Mouse (Mus musculus) liver, embryonic 14.5 days (tissue): ENCODE results near the gene a.

Source experiments
- CTCF ChIP-seq: IDR thresholded peaks from 2 replicates; pipeline ENCODE4 v1.5.1; 2016; ENCODE audit warnings: antibody characterized with exemption, low read depth, control low read depth
- EP300 ChIP-seq: IDR thresholded peaks from 2 replicates; pipeline ENCODE4 v1.6.1; 2016; ENCODE audit warnings: antibody characterized with exemption, low read depth

DNA sequence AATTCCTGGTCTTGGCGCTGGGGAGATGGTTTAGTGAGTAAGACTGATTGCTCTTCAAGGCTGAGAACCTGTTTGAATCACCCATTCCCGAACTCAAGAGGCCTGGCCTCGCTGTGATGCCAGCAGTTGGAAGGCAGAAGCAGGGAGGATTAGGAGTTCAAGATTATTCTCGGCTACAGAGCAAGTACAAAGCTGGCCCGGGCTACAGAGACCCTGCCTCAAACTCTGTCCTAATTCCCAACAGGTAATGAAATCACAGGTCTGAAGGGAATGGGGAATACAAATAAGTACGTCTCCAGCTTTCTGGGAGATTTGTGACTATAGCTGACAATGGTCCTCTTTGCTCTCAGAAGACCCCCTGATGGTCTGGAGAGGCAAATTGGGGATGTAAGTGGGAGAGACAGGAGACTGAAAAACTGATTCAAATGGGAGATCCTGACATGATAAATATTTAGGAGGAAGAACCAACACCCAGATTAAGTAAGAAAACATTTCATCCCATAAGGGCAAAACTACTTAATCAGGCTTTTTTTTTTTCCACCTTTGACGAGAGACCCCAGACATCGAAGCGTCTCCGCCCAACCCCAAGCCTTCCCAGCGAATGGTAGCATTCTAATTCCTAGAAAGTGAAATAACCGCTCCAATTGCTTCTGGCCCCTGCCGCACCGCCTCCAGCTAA is 1.1 kb upstream of the a start:
- TF ChIP-seq CTCF: no peak
- TF ChIP-seq EP300: no peak
